Mouse (Mus musculus): ENCODE measurements at regions not wholly inside any gene's neighbourhood (a gene's known extent, or its start where the extent isn't known, plus 50 kb on each side); places are given as distances from the start of the nearest gene placed in this dataset.

- in situ Hi-C loops (cut with MboI, MseI) = no loop called here
Observed at GRCm38 (mm10) chr5:125843259-125843658, 311.7 kb downstream of the Tmem132b start.

GRCm38 (mm10) chr5:125849722-125850121 lies 318.1 kb downstream of the Tmem132b start:
- in situ Hi-C loops (cut with MboI, MseI) = no loop called here

- in situ Hi-C loops (cut with MboI, MseI) = no loop called here
Observed at GRCm38 (mm10) chr5:125876296-125876695, 344.7 kb downstream of the Tmem132b start.

- in situ Hi-C loops (cut with MboI, MseI) = no loop called here
Observed at GRCm38 (mm10) chr5:125888840-125889239, 357.3 kb downstream of the Tmem132b start.

GRCm38 (mm10) chr5:125893864-125894263 lies 362.3 kb downstream of the Tmem132b start:
- in situ Hi-C loops (cut with MboI, MseI) = no loop called here

- in situ Hi-C loops (cut with MboI, MseI) = no loop called here
Observed at GRCm38 (mm10) chr5:125902038-125902437, 370.5 kb downstream of the Tmem132b start.

- in situ Hi-C loops (cut with MboI, MseI) = no loop called here
Observed at GRCm38 (mm10) chr5:125904426-125904825, 372.9 kb downstream of the Tmem132b start.

GRCm38 (mm10) chr5:125907332-125907731 lies 375.8 kb downstream of the Tmem132b start:
- in situ Hi-C loops (cut with MboI, MseI) = no loop called here

GRCm38 (mm10) chr5:125907909-125908308 lies 376.3 kb downstream of the Tmem132b start:
- in situ Hi-C loops (cut with MboI, MseI) = no loop called here

- in situ Hi-C loops (cut with MboI, MseI) = no loop called here
Observed at GRCm38 (mm10) chr5:125915857-125916256, 384.3 kb downstream of the Tmem132b start.

- in situ Hi-C loops (cut with MboI, MseI) = no loop called here
Observed at GRCm38 (mm10) chr5:125920965-125921364, 389.4 kb downstream of the Tmem132b start.

GRCm38 (mm10) chr5:125925856-125926497 lies 394.4 kb downstream of the Tmem132b start:
- in situ Hi-C loops (cut with MboI, MseI) = no loop called here

- in situ Hi-C loops (cut with MboI, MseI) = no loop called here
Observed at GRCm38 (mm10) chr5:125931502-125931901, 399.9 kb downstream of the Tmem132b start.

GRCm38 (mm10) chr5:125939416-125939815 lies 407.8 kb downstream of the Tmem132b start:
- in situ Hi-C loops (cut with MboI, MseI) = no loop called here

GRCm38 (mm10) chr5:125946729-125947128 lies 415.2 kb downstream of the Tmem132b start:
- in situ Hi-C loops (cut with MboI, MseI) = no loop called here

- in situ Hi-C loops (cut with MboI, MseI) = no loop called here
Observed at GRCm38 (mm10) chr5:125951641-125952040, 420.1 kb downstream of the Tmem132b start.

GRCm38 (mm10) chr5:125964039-125964438 lies 432.5 kb downstream of the Tmem132b start:
- in situ Hi-C loops (cut with MboI, MseI) = no loop called here

- in situ Hi-C loops (cut with MboI, MseI) = no loop called here
Observed at GRCm38 (mm10) chr5:125968151-125968550, 436.6 kb downstream of the Tmem132b start.

- in situ Hi-C loops (cut with MboI, MseI) = no loop called here
Observed at GRCm38 (mm10) chr5:125974035-125974434, 442.5 kb downstream of the Tmem132b start.

- in situ Hi-C loops (cut with MboI, MseI) = no loop called here
Observed at GRCm38 (mm10) chr5:125979801-125980200, 448.2 kb downstream of the Tmem132b start.

GRCm38 (mm10) chr5:125985356-125985755 lies 453.8 kb downstream of the Tmem132b start:
- in situ Hi-C loops (cut with MboI, MseI) = no loop called here

GRCm38 (mm10) chr5:125997173-125997572 lies 465.6 kb downstream of the Tmem132b start:
- in situ Hi-C loops (cut with MboI, MseI) = no loop called here

GRCm38 (mm10) chr5:126007871-126008270 lies 476.3 kb downstream of the Tmem132b start:
- in situ Hi-C loops (cut with MboI, MseI) = no loop called here

- in situ Hi-C loops (cut with MboI, MseI) = no loop called here
Observed at GRCm38 (mm10) chr5:126008321-126008720, 476.7 kb downstream of the Tmem132b start.

Data from regulatory T cell (primary cell).